Mouse (Mus musculus): ENCODE data around the gene Cherp.

Cherp gene

DNA sequence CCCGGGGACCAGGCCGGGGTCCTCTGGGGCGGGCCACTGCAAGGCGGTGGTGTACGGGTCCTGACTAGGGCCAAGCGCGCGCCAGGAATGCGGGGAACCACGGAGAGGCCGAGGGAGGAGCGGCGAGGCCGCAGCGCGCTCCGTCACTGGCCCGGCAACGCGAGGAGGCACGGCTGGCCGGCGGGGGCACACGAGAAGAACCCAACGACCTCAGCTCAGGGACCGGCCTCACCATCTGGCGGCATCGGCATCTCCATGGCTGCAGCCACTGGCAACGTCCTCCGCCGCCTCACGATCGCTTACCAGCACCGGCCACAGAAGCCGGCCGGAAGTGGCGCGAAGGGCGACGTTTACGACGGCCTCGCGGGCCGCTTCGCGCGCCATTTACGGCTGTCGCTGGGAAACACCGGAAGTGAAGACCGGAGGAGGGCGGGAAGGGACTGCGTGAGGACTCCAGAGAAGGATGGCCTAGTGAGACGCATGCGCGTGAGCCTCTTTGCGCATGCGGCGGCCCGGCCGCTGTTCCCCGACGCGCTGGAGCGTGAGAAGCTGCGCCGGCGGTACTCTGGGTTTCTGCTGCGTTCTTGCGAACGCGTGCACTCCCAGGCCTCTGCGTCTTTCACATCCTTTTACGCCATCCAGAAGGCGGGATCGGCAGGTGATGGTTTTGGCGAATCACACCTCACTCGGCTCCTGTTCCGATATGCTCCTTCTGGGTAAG, at the start of gene Cherp:
TSS of gene Cherp (minus strand) at position 401 of the 721 bp plus-strand sequence.
- peak; percentile 96 for DNase-seq

- no peak for DNase-seq
These were observed 46.9 kb upstream of the Cherp start for GRCm38 (mm10) chr8:72521888-72522287.

DNA sequence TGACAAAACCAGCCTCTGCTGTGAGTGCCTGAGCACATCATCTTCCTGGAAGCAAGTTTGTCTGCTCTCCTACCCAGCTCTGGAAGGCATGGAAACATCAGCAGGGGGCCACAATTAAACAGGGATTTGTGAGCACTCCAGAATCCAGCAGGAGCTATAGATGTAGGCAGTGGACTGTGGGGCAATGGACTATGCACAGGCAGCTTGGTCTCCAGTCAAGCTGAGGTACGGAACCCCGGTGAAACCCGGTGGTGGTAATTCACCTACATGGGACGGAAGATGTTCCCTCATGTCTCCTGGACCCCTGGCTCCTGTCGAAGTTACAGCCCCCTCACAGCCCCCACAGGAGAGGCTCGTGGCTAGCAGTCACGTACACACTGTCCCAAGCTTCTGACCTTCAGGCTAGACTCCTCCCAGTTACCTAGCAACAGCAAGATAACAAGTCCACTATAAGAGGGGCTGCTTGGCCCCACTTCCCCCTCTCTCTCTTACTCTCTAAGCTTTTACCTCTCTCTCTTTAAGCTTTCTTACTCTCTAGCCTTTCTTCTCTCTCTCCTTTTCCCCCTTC, 42.5 kb upstream of the Cherp start:
- no peak for DNase-seq

- DNase-seq, result no peak
These were observed 38.1 kb upstream of the Cherp start for GRCm38 (mm10) chr8:72513158-72513557.

- DNase-seq, result no peak
These were observed 37.6 kb upstream of the Cherp start for GRCm38 (mm10) chr8:72512648-72513047.

DNA sequence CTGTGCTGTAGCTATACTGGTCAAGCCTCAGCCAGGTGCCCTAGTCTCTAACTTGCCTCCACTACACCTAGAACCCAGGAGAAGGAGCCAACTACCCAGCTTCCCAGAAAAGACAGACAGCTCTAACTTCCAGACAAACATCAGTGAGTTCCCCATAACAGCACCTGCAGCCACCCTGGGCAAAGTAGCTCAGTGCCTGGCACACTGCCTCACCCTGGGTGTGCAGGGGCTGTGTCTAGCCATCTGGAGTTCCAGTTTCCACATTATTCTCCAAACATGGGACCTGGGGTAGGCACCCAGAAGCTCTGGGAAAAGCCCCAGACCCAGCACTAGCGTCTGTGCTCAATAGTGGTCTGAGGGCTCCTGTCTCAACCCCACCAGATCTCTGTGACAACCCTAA, 32.5 kb upstream of the Cherp start:
- DNase-seq, result no peak

GRCm38 (mm10) chr8:72504637-72505314, 29.8 kb upstream of the Cherp start:
- DNase-seq, result no peak

DNA sequence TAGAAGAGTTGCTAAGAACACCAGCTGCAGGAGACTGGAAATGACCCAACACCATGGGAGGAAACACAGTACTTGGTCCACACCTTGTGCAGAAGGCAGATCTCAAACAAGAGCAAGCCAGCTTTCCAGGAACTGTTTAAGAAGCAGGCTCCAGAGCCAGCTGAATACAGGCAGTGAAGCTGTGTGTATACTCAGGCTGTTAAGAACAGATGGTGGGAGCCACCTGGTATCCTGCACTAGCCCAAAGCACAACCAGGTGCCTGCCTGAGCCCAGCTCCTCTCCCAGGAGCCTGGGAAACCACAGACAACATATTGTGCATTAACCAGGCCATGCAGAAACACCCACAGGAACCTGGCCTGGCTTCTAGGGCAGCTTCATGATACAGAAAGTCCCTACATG, 29.1 kb upstream of the Cherp start:
- DNase-seq, result no peak

DNA sequence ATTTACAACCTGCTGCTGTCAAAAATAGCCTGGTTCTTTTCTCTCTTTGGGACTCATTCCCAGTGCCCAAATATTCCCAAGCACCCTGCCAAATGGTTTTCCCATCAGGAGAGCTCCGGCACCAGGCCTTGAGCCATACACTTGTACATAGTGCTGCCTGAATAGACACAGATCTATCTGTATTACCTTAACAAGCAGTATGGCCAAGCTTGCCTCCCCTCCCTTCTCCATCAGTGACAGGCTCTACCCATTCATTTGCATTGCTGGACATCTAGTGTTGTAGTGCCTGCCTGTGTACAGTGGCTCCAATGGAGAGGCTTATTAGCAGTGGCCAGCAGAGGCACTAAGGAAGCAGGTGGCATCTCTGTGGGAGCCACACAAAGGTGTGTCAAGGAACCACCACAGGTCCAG, 25.5 kb upstream of the Cherp start:
- DNase-seq, result no peak

DNA sequence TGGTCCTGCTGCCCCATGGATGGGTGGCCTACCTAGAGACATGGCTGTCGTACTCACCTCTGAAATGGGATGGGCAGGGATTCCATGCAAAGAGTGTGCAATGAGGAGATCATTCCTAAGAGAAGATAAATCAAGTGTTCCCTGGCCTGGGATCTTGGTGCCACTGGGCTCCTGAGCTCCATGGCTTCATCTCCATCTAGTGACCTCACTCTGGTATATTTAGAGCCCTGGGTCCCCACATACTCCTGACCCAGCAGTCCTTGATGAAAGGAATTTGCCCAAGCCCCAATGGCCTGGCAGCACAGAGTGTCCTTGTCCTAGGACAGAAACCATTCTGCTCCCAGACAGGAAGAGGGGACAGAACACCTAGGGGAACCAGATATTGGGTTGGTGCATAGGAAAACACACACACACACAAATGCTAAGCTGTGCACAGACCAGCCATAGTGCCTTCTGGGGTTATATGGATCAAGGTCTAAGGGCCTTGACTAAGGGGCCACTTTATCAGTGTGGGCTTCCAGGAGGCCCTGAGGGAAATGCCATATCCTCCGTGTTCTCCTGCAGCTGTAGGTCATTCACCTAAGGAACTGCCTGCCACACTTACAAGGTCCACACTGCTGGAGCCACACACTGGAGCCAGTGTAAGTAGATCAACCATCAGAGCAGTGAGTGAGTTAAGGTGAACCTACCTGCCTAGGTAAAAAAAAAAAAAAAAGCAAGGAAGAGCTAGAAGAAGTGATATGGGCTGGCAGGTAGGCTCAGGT, 24.7 kb upstream of the Cherp start:
- no peak for DNase-seq

DNA sequence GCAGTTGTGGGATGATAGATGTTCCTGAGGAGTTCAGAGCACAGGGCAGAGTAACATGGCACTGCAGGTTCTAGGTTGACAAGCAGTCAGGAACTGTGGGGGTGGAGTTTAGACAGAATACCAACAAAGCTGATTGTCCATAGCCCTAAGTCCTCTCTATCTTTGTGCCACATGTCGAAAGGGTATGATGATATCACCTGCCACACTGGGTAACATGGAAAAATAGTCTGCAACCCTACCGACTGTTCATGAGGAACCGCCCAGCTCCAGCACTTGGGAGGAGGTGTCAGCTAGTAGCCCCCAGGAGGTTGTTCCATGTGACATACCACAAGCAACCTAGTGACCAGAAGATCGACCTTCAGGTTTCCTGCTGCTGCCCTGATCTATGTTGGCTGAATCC, 23.5 kb upstream of the Cherp start:
- no peak for DNase-seq

GRCm38 (mm10) chr8:72497911-72498310, 22.9 kb upstream of the Cherp start:
- no peak for DNase-seq

DNA sequence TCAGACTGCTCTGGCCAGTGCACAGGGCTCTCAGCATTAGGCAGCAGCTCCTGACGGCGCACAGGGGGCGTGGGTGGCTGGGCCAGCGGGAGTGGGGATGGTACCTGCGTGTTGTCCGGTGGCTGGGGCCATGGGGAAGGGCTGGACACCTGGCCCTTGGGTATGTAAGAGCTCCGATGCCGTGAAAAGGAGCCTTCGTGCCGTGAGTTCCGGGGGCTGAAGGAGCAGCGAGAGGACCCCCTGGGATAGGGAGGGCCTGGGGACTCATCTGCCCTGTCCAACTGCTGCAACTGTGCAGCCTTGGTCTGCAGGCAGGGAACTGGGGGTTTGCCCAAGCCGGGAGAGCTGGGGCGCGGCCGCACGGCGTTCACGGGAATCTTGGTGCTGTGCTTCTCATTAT, 21.2 kb upstream of the Cherp start:
- no peak for DNase-seq

- DNase-seq, result no peak
These were observed 20.5 kb upstream of the Cherp start for GRCm38 (mm10) chr8:72495411-72496111.

- DNase-seq, result no peak
These were observed 18.4 kb upstream of the Cherp start for GRCm38 (mm10) chr8:72493381-72493780.

GRCm38 (mm10) chr8:72492622-72493081, 17.6 kb upstream of the Cherp start:
- DNase-seq, result peak; percentile 100

GRCm38 (mm10) chr8:72491680-72492621, 16.9 kb upstream of the Cherp start, which contains the start of gene Slc35e1:
Gene Slc35e1 (minus strand): TSS chr8:72492614.
- peak; percentile 48 for DNase-seq

DNA sequence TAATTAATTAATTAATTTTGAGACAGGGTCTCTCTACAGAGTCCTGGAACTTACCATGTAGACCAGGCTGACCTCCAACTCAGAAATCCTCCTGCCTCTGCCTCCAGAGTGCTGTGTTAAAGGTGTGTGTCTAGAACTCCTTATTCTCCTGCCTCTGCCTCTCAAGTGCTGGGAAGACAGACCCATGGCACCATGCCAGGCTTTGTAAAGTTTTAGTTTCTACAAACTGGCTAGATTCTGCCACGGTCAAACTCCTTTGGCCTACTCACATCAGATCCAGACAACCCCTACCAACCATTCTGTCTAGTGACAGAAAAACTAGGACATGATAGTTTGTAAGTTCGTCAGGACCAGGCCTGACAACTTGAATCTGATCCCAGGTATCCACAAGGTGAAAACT, 16.0 kb upstream of the Cherp start:
- DNase-seq, result no peak

DNA sequence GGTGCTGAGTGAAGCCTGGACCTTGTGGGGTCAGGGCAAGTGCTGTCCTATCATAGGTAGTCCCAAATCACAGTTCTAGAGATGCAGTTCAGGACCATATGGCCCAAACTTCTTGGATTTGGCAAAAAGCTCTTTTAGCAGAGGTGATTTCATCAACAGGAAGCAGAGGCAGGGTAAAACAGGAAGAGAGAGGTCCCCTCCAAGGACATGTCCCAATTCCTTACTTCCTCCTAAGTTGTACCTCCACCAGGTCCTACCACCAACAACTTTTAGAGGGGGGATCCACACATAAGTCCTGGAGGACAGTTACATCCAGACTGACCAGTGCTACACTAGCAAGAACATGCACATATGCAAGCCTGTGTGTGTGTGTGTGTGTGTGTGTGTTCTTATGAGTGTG, 12.0 kb upstream of the Cherp start:
- no peak for DNase-seq

- peak; percentile 32 for DNase-seq
These were observed 10.6 kb upstream of the Cherp start for GRCm38 (mm10) chr8:72485456-72486199.

- no peak for DNase-seq
These were observed 4.3 kb downstream of the Cherp start for GRCm38 (mm10) chr8:72470684-72471083.
